Mouse (Mus musculus): ENCODE results near the gene Izumo3. TPM values are rescaled to one million over a fixed set of nuclear protein-coding genes. Genes with fewer than 3 reads are reported as not detected.
"Not testable (repeated sequence)": the region's sequence is repeated elsewhere in the genome, so short reads cannot be mapped to it uniquely, and the experiment has no call there.

The Izumo3 gene
- not detected in 2 replicates for polyA plus RNA-seq (2015; fragmentation: Nextera tagmentation; extraction: Ambion mirVana)

DNA sequence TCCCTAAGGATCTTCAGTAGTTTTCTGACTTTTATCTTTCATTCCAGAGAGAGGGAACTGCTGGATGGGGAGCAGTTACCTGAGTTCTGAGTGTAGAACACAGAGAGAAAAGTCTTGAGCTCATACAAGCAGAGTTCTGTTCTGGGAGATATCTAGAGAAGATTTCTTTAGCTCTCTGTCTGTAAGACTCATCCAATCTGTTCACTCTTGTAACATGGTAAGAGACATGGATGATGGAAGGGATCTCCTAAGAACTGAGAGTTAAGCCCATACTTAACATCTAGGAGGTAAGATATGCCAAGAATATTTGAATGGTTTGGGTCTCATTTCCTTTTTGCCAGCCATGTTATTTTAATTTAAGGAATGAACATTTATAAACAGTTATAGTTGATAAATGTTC is at the start of gene Izumo3:
TSS of gene Izumo3 (minus strand) at position 101 of the 400 bp plus-strand sequence.
- no peak within 1 kb of the TSS for H3K4me3 ChIP-seq
- H3K36me3 ChIP-seq: no peaks in the 10 kb centered on the region
- H3K27me3 ChIP-seq: no peaks in the 10 kb centered on the region
- no peaks in the 10 kb centered on the region for H3K9me3 ChIP-seq
- no peaks in the 10 kb centered on the region for H3K4me1 ChIP-seq
- H3K4me2 ChIP-seq: no peak within 1 kb of the TSS
- no peak for ATAC-seq (ENCODE audit: insufficient number of reproducible peaks, insufficient read depth, low FRiP score, low TSS enrichment, low read depth)
- H3K27ac ChIP-seq: no peak within 1 kb of the TSS
- no peak within 1 kb of the TSS for H3K9ac ChIP-seq

DNA sequence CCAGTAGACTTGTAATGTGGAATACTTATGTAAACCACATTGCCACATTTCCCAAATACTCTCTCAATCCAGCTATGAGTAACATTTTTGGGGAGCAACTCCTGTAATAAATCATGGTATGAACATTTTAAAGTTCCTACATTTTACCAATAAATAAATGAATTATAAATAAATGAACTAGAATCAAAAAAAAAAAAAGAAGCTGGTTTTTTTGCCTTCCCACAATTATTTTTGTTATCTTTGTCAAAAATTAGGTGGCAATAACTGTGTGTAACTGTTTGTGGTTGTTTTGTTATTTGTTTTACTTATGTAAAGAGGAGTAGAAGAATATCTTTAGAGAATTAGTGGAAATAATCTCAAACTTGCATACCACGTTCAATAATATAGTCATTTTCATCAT is 44.6 kb upstream of the Izumo3 start, which contains the start of gene Gm12666:
TSS of gene Gm12666 (minus strand) at position 101 of the 400 bp plus-strand sequence.
- not testable (repeated sequence) for H3K27ac ChIP-seq; H3K9ac ChIP-seq; H3K4me3 ChIP-seq; H3K27me3 ChIP-seq; H3K4me2 ChIP-seq; H3K9me3 ChIP-seq; H3K4me1 ChIP-seq; ATAC-seq (ENCODE audit: insufficient number of reproducible peaks, insufficient read depth, low FRiP score, low TSS enrichment, low read depth); H3K36me3 ChIP-seq
- WGBS: 86% methylated on average over 1 of the region's 1 CpGs

DNA sequence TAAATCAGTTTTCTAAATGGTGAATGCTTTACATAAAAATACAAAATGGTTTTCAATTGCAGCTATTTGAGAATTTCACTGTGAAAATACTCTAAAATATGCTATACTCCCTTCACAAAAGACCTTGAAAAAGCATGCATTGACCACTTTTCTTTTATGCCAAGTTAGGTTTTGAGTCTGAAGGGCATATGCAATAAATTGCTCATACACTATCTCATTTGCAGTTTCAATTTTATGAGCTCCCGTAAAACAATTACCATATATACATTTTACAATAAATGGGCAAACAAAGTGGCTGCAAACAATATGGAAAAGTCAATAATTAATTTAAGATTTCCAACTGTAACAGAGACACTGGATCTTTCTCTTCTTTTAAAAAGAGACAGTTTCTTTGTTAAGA is 5.6 kb upstream of the Izumo3 start:
- H3K4me3 ChIP-seq: no peak overlapping the region
- H3K27me3 ChIP-seq: no peaks in the 10 kb centered on the region
- H3K9ac ChIP-seq: no peak overlapping the region
- H3K9me3 ChIP-seq: peaks cover 4% of the 10 kb centered on the region; the same call in 1 of the 2 replicates
- H3K27ac ChIP-seq: no peak overlapping the region
- WGBS: 91% methylated on average over 1 of the region's 1 CpGs
- H3K36me3 ChIP-seq: no peaks in the 10 kb centered on the region
- H3K4me1 ChIP-seq: no peaks in the 10 kb centered on the region
- no peak overlapping the region for H3K4me2 ChIP-seq
- ATAC-seq (ENCODE audit: insufficient number of reproducible peaks, insufficient read depth, low FRiP score, low TSS enrichment, low read depth): no peak

DNA sequence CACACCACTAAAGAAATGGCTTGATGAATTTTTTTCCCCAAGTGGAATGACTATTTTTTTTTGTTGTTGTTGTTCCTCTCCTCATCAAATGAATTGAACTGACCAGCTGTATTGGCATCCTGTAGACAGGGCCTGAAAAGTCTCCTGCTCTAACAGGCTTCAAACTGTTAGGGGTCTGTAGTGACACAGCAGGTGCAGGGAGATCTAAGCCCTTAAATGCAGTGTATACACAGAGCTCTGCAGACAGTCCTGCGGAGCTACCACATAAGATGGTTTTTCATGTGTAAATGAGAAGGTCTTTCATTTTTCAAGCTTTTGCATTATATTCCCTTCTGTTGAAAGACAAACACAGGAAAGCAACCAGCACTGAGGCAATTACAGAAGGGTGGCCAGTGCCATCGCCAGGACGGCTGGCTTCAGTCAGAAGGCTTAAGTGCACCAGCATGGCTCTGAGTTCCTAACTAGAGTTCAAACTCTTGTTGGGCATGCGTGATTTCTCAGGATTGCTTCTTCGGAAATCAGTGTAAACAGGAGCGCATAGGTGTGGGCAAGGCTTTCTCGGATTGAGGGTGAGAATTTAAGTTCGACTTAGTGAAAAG is 35.5 kb downstream of the Izumo3 start:
- ATAC-seq (ENCODE audit: insufficient number of reproducible peaks, insufficient read depth, low FRiP score, low TSS enrichment, low read depth): no peak
- Histone ChIP-seq H3K4me2 (no peak overlapping the region), H3K4me3 (no peak overlapping the region), H3K9me3 (no peaks in the 10 kb centered on the region), H3K27me3 (no peaks in the 10 kb centered on the region), H3K4me1 (no peaks in the 10 kb centered on the region), H3K9ac (no peak overlapping the region), H3K27ac (no peak overlapping the region), H3K36me3 (no peaks in the 10 kb centered on the region)
- 30% methylated on average over 8 of the region's 8 CpGs for WGBS

DNA sequence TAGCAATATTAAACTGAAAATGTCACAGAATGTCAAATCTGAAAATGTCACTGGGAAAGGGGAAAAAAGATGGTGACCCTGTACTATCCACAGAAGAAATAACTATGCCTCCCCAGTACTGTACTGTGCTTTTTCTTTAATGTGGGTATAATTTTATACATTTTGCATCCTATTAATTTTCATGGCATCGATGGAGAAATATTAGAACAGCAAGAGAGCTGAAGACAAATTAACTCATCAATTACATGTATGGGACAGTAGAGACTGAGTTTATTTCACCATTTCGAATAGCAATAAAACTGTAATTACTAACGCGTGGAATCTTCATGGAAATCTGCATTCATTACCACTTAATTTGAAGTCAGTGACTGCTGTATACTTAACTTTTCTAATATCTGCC is 49.6 kb downstream of the Izumo3 start:
- Histone ChIP-seq H3K9me3 (no peaks in the 10 kb centered on the region), H3K27ac (no peak overlapping the region), H3K4me3 (no peak overlapping the region), H3K9ac (no peak overlapping the region), H3K27me3 (no peaks in the 10 kb centered on the region), H3K36me3 (no peaks in the 10 kb centered on the region), H3K4me1 (no peaks in the 10 kb centered on the region), H3K4me2 (no peak overlapping the region)
- ATAC-seq (ENCODE audit: insufficient number of reproducible peaks, insufficient read depth, low FRiP score, low TSS enrichment, low read depth): no peak
- 91% methylated on average over 4 of the region's 4 CpGs for WGBS

DNA sequence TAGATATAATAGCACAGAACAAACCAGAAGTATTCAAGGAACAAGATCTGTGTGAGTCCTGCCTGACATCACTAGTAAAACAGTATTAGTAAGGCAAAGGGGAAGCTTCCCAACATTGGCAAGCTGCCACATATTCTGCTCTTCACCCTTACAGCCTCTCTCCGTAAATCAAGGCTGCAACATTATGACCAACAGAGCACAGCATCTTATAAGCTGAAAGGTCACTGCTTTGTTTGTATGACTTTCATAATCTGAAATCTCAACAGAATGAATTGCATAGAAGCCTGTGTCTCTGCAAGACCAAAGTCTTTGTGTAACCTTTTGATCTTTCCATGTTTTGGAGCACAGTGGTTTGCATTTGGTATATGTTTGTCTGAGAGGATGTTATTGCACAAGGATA is 51.1 kb downstream of the Izumo3 start:
- no peak overlapping the region for H3K4me2 ChIP-seq
- H3K9ac ChIP-seq: no peak overlapping the region
- H3K9me3 ChIP-seq: no peaks in the 10 kb centered on the region
- H3K4me3 ChIP-seq: no peak overlapping the region
- no peak overlapping the region for H3K27ac ChIP-seq
- 47% methylated on average over 1 of the region's 1 CpGs for WGBS
- no peaks in the 10 kb centered on the region for H3K36me3 ChIP-seq
- no peak for ATAC-seq (ENCODE audit: insufficient number of reproducible peaks, insufficient read depth, low FRiP score, low TSS enrichment, low read depth)
- H3K27me3 ChIP-seq: no peaks in the 10 kb centered on the region
- no peaks in the 10 kb centered on the region for H3K4me1 ChIP-seq

Other genes with a start within 250 kb of the Izumo3 start
- not detected in 2 replicates for gene Gm12666, start 44.5 kb upstream of the Izumo3 start, polyA plus RNA-seq (2015; fragmentation: Nextera tagmentation; extraction: Ambion mirVana)